Mouse (Mus musculus): ENCODE data around the gene Gm10300.

The Gm10300 gene

DNA sequence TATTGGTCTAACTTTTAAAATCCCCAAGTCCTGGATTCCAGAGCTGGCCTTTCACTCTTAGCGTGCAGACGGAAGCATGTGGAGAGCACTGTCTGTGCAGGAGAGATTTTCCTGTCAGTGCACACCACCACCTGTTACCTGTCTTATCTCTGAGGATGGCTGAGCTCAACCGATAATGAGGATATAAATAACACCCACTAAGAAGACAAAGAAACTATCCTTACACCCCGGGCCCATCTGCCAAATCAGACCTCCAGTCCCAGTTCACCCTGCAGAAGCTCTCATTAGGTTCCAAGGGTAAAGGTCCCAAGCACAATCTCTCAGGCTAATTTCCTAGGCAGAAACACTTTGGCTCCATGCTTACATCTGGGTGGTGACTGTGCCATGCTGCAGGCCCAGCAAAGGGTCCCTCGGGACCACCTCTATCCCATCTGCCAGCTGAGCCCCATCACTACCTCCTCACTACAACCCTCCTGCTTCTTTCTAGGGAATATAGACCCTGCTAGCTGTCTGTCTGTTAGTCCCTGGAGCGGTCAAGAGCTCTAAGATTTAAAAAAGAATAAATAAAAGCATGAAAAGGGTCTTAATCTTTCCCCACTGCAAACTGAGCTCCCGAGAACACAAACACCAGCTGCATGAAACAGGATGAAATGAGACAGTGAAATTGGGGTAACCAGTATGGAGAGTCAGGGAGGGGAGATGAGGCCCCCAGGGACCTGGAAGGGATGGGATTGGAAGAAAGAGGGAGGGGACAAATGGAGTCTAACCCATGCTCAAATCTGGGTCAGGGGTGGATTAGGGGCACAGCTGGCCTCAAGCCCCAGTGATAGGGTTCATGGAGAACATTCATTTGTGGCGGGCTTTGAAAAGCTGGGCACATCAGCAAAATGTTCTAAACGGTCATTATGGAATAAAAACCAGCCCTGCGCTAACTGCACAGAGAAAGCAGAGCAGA, 22.9 kb upstream of the Gm10300 start:
- no peak for DNase-seq

DNA sequence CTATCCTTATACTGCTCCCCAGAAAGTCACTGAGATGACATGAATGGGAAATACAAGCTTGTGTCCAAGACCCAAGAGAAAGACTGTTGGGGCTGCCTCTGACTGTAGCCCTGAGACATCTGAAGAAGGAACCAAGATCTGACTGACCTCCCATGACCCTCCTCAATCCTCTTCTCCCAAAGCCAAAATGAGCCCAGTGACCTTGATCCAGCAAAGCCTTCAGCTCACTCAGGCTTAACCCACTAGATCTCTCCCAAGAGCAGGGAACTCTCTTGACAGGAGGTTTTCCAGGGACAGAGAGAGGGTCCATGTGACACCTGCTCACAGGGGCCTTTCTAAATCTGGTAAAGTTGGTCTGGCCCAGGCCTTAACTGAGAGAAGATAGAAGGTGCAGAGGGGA, 17.2 kb upstream of the Gm10300 start:
- DNase-seq, result no peak

DNA sequence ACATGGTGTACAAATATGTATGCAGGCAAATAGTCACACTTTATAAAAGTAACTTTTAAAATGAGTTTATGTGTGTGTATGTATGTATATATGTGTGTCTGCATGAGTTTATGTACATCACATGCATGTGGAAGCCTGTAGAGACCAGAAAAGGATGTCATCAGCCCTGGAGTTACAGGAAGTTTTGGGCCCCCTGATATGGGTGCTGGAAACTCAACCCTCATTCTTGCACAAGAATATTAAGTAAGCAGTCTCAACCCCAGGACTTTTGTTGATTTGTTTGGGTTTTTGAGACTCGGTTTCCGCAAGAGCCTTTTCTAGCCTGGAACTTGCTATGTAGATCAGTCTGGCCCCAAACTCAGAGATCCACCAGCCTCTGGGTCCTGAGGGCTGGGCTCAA, 15.0 kb upstream of the Gm10300 start:
- DNase-seq, result no peak

DNA sequence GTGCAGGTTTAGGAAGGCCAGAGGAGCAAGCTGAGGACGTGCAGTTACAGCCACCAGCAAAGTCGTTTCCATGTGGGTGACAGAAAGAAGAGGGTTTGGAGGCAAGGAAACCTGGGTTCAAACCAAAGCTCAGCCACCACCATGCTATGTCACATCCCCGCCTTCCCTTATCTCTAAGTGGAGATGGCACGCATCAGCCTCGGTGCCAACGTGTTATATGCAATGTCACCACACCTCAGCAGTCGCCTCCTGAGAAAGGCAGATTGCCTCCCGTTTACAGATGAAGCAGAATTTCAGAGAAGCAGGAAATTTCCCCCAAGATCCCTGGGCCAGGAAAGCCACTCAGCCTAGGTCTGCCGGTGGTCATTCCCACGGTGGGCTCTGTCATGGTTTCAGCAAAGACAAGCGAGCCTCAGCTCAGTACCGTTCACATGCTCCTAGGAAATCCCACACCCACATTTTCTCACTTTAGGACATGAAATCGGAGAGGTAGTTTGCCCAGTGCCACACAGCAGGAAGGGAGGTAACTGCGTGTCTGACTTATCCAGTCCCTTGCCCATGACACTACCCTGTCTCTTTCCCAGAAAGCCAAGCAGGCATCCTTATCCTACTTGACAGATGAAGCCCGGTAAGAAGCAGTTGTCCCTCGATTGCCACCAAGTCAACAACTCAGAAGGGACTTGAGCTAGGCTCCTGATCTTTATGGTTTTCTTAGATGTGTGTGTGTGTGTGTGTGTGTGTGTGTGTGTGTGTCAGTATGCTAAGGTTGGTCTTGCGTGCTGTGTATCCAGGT, 14.3 kb upstream of the Gm10300 start:
- DNase-seq, result no peak

DNA sequence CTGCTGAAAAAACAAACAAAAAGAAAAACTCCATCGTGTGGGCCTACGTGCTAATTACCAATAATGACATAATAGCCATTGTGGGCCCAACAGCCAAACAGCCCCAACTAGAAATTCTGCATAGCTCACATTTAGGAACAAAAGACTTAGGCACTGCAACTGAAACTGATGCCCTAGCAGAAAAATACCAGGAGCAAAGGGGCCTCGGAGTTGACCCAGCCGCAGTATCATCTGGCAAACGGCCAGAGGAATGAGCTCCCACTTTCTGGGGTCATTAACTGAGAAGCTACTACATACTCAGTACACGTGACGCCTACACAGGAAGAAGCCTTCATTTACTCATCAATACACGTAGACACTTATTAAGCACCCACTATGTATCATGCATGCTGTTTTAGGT, 12.2 kb upstream of the Gm10300 start:
- no peak for DNase-seq

DNA sequence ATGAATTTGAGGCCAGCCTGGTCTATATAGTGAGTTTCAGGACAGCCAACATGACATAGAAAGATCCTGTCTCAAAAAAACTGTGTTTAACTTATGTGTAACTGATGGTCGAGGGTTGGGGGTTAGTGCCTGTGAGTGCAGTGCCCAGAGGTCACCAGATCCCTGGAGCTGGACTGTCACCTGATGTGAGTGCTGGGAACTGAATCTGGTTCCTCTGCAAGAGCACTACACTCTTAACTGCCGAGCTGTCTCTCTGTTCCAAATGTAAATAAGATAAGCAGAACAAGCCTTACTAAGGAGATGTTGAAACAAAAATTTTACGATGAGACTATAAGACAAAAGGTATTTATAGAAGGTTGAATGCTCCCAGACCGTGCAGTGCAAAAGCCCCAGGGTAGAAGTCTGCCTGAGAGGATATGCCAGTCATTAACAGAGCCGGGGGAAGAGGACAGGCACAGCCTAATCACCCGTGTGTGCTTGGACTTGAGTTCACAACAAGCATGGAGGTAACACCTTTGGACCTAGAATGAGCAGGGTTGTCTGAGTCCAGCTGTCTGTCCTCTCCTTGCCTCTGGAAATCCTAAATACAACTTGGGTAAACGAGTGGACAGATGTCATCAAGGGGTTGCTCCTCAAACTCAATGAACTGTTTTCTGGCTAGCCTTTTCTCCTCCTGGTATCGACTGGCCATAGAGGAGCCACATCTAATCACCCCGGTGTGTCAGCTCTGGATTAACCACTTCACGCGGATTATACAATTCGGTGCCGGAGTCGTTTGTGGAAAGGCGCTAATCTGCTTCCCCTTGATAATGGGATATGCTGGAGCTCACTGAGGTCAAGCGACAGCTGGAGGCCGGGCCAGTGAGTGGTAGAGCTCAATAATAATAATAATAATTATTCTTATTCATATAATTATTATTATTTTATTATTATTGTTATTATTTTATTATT, 11.3 kb upstream of the Gm10300 start:
- no peak for DNase-seq

DNA sequence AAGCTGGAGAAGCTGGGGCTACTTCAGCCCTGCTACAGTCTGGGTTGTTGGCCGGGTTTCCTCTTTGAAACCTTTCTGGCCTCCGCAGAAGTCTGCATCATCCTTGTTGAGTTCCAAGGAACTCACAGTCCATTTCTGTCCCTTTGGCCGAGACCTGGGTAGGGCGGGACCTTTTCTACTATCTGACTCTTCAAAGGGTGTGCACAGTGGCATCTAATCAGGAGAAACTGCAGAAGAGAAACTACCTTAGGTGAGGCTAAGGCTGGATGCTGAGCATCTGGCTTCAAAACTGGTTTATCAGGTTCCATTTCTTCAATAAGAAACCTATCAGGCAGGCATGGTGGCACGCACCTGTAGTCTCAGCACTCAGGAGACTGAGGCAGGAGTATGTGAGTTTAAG, 9.9 kb upstream of the Gm10300 start:
- DNase-seq, result no peak

DNA sequence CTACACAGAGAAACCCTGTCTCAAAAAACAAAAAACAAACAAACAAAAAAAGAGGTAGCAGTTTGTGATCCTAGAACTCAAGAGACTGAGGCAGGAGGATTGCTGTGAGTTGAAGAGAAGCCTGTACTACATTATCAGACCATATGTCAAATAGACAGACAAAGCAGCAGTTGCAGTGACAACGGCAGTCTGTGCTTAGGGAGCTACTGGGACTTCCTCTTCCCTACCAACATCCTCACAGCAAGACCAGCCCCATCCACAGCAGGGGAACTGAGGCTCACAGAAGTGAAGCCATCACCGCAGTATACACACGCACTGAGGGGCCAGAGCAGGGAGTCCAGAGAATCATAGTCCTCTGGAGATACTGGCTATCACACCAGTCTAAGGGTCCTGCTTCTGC, 8.9 kb upstream of the Gm10300 start:
- no peak for DNase-seq

DNA sequence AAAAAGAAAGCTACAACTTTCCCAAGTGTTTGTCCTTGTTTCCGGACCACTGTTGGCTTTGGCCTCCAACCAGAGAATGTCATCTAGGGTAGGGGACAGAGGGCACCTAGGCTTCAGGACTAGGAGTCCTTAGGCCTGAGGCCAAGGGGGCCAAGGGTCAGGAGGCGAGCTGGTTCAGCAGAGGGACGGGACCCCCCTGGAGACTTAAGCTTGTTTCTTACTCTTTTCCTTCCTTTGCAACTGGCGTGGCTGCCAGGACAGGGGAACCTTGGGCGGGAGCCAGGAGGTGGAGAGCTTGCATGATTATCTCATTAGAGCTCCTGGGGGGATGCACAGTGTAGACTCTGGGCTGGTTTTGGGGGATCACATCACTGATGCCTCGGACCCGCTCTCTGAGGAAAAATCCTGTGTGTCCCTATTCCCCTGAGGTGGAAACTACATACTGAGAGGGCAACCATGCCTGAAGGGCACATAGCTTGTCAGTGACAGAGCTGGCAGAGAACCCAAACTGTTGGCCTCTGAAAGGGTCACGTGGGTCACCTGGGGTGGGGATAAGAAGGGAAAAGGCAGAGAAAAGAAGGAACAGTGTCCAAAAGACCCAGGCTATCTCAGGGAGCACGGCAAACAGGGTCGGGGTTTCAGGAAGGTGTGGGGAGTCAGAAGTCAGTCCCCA, 8.3 kb upstream of the Gm10300 start:
- DNase-seq, result peak; percentile 99

DNA sequence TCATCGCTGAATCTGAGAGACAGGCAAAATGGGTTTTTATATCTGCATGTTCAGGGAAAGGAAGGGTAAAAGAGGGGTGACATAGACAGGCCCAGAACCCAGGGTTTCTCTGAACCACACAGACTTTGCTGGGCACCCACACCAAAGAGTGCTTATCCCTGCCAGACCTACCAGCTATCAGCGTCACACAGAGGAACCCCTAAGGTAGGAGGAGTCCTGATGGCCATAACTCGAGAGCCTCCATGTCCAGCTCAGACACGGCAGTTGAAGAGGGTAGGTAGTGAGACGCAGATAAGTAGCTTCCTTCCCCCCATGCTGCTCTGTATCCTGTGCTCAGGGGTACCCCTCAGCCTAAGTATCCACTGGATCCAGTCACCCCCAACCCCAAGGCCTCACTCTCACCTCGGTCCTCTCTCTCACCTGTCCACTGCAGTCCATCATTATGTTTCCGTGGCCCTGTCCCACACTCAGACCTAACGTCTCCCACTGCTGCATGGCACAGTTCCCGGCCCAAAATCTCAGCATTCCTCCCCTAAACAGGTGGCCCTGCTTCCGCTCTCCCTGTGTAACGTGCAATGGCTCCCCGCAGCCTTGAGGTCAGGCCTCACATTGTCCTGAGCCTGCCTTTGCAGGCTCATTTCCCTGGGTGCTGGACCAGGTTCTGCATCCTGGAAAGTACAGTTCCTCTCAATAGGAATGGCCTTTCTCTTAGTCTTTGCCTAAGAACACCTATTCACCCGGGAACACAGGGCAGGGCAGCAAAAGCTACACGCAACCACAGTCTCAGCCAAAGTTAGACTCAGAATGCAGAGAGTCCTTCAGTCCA, 7.2 kb upstream of the Gm10300 start:
- no peak for DNase-seq

DNA sequence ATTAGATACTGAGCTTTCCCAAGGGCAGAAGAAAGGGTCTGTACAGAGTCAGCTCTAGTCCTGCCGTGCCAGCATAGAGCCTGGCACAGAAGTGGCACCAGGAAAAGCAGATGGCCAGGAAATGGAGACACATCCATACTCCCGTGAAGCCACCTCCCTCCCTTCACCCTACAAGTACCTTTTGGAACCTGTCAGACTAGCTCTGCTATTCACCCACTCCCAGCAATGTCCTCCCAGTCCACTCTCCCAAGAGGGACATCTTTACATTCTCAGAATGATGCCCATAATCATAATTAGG, 6.6 kb upstream of the Gm10300 start:
- no peak for DNase-seq

DNA sequence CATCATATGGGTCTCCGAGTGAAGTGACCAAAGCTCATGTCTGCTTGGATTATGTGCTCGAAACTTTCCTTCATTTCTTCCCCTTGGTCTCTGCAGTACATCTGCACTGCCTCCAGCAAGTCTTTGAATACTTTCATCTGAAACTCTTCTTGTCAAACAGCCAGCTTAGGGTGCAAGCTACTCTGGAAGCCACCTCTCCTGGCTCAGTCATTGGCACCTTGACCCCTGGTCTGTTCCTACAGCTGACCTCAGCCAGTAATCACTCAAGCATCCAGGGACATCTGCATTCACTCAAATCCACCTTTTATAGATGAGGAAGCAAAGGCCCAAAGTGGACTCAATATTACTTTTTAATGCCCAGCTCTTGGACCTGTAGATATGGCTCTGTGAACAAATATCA, 2.8 kb upstream of the Gm10300 start:
- DNase-seq, result no peak

DNA sequence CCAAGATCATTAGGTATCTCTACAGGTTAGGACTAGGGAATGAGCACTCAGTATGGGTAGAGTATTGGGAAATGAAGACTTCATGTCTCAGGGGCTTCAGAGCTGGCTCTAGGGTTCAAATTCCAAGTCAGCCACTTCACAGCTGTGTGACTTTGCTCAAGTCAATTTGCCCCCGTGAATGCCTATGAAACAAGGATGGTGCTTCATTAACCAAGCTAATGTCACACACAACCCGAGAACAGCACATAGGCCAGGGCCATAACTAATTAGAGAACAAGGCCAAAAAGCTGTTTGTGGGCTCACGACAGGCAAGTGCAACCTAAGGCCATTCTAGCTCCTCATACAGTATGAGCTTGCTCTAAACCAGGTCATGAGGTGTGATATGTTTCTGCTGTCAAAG, 2.3 kb upstream of the Gm10300 start:
- no peak for DNase-seq

DNA sequence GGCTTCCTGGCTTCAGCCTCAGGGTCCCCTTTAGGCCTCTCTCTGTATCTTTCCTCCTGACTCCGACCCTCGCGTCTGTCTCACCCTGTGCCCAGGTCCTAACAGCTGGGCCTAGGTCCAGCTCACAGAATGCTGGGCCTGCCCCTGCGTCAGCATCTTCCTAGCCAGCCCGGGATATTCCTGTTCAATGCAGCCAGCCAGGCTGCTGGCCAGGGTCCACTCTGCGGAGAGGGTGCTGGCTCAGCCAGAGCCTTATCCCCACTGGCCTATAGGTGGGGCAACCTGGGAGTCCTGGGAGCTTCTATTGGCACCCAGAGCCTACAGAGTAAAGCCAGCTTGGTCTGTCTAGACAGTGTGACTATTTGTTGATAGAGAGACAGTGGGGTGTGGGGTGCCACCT, 1.6 kb upstream of the Gm10300 start:
- peak; percentile 97 for DNase-seq

DNA sequence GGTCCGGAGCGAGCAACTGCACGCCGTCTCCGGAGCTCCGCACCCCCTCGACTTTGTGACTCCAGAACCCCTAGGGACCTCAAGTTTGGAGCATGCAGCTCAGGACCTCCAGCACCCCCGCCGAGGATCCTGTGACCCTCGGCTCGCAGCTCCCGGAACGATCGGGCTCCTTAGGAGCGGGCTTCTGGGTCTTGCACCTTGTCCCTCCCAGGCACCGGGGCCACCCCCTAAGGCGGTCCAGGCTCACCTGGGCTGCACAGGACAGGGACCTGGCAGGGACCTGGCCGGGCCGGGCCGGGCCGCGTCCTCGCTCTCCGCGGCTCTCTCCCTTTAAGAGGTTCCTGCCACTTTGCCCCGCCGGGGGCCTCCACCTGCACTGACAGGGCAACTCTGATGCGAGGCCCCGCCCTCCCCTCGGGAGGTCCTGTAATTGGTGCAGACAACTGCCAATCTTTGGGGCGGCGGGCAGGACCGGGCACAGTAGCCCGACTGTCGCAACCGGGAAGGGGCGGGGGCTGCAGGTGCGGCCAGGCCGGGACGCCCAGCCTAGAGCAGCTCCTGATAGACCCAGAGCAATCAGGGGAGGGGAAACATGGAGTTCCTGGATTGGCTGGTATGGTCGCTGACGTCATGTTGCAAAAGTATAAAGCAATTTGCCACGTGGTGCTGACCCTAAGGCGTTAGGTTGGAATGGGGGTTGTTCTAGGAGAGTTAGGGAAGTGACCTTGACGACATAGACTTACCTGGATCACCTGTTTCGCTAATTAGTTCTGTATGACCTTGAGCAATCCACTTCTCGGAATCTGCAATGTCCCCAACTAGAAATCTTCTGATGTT, 654 bp downstream of the Gm10300 start, which contains the start of gene Epb41:
Epb41 (minus strand) TSS at position 389 of the 837 bp plus-strand sequence.
- DNase-seq, result peak; percentile 100

DNA sequence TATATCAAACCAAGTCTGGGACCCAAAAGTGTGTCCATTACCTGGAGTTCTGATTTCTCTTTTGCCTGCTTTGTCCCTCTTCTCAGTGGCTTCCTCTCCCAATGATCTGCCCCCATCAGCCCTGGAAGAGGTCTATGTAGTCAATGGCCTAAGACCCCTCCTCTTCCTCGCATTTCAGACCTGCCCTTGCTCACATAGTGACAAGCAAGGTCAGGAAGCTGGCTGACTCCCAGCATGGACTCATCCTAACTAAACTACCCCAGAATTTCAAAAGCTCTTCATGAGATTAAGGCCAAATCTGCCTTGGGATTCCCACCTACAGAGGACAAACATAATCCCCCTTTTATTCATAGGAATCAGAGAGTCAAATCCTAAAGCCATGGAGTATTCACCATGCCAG, 1.3 kb downstream of the Gm10300 start:
- peak; percentile 88 for DNase-seq

DNA sequence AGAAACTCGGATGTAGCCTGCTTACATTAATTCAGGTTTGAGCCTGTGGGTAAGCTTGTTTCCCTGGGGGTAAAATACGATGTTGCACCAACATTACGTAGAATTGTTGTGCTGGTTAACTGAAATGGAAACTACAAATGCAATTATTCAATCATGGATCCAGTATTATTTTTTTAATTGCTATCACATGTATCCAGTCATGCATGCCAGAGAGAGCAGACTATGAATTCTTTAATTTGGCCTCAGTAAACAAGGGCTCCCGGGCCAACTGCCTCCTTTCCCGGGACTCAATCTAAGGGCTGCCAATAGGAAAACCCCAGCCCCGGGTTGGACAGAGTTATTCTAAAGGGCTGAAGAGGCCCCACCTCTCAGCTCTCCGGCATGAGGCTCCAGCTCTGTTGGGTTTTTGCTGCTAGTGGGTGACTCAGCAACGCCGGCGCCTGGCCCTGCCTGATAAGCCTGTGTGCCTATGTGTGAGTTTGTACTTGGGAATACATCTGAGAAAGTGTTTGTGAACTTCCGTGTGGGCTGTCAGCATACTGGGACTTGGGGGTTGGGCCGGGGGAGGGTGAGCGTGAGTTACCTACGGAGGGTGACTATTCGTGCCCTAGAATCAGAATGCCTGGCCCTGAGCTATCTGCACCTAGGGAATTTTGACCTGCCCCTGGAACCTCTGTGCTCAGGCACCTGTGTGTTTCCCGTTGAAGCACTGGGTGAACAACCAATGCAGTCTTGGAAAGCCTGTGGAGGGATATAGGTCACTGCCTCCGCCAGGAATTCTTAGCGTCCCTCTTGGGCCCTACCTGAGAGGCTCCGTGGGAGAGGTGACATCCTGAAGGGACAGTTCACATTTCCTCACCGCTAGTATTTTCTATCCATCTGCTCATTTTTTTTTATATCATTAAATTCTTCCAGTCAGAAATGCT, 2.2 kb downstream of the Gm10300 start:
- DNase-seq, result peak; percentile 98

DNA sequence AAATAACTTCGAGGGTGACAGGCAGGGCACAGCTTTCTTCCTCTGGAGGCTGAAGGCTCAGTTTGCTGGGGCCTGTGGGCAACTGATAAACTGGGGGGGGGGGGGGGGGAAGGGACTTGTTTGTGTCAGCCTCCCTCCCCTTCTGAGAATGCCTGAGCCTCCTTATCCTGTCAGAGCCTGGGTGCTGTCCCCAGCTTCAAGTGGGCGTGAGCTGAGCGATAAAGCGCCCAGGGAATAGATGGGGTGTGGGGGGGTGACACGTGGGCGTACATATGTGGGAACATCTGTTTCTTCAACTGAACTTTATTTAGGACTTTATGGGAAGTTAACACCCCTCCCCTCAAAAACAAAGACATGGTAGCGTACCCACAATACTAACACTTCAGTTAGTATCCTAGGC, 2.9 kb downstream of the Gm10300 start:
- DNase-seq, result peak; percentile 96

DNA sequence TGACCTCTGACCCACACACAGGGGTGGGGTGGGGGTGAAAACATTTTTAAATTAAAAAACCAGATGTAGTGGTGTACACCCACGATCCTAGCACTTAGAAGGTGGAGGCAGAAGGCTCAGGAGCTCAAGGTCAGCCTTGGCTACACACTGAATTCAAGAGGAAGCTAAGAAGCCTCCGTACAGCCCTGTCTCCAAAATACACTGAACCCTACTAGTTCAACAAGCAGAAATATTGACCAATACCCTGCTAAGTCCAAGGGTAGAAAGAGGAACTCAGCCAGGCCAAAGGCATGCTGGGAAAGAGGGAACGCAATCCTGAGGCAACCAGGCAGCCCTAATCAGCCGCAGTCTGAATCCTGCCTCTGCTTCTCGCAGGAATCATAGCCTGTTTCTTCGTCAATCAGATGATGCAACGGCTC, 3.8 kb downstream of the Gm10300 start:
- peak; percentile 97 for DNase-seq
